Mouse (Mus musculus) limb, embryonic 14.5 days (tissue): ENCODE measurements at regions not wholly inside any gene's neighbourhood (a gene's known extent, or its start where the extent isn't known, plus 50 kb on each side); places are given as distances from the start of the nearest gene placed in this dataset.

Experiments used
- ATAC-seq: fragments of 200-750 bp; cut with Nextera tagmentation; 2 replicates; pipeline ENCODE4 v1.8.0; 2017; ENCODE audit warnings: low read depth, moderate number of reproducible peaks, moderate TSS enrichment; ENCODE audit not compliant: low FRiP score
- DNase-seq: peaks from one replicate; pipeline ENCODE4 v3.0.0-alpha.2; 2015; ENCODE audit warnings: low spot score
- H3K27ac ChIP-seq: fragments of 300-500 bp; sonication (generic); replicated peaks from 2 replicates; pipeline ENCODE4 v1.5.1; 2014; ENCODE audit warnings: low read depth, mild to moderate bottlenecking, low read length, moderate library complexity, mixed read lengths
- H3K27me3 ChIP-seq: fragments of 300-500 bp; sonication (generic); 2 replicates; pipeline ENCODE4 v1.6.1; 2014; ENCODE audit warnings: low read length, mixed read lengths; ENCODE audit not compliant: control insufficient read depth, insufficient read depth
- H3K36me3 ChIP-seq: fragments of 300-500 bp; sonication (generic); 2 replicates; pipeline ENCODE4 v1.6.1; 2014; ENCODE audit warnings: mild to moderate bottlenecking, low read length, moderate library complexity, mixed read lengths; ENCODE audit not compliant: control insufficient read depth, insufficient read depth
- H3K4me1 ChIP-seq: fragments of 300-500 bp; sonication (generic); 2 replicates; pipeline ENCODE4 v1.6.1; 2014; ENCODE audit warnings: antibody characterized with exemption, low read length, mixed read lengths; ENCODE audit not compliant: control insufficient read depth, insufficient read depth
- H3K4me2 ChIP-seq: fragments of 300-500 bp; sonication (generic); replicated peaks from 2 replicates; pipeline ENCODE4 v1.6.1; 2014; ENCODE audit warnings: low read depth, mild to moderate bottlenecking, low read length, moderate library complexity; ENCODE audit not compliant: severe bottlenecking
- H3K4me3 ChIP-seq: fragments of 300-500 bp; sonication (generic); replicated peaks from 2 replicates; pipeline ENCODE4 v1.5.1; 2014; ENCODE audit warnings: low read length
- H3K9ac ChIP-seq: fragments of 300-500 bp; sonication (generic); 2 replicates; pipeline ENCODE4 v1.6.1; 2014; ENCODE audit warnings: mild to moderate bottlenecking, low read depth, low read length, moderate library complexity; ENCODE audit not compliant: severe bottlenecking
- H3K9me3 ChIP-seq: fragments of 300-500 bp; sonication (generic); 2 replicates; pipeline ENCODE4 v1.6.1; 2016; ENCODE audit warnings: low read length; ENCODE audit not compliant: control insufficient read depth
- POLR2A ChIP-seq: fragments of 200-500 bp; IDR thresholded peaks from 2 replicates; pipeline ENCODE4 v1.8.0; 2012; ENCODE audit warnings: inconsistent platforms, mild to moderate bottlenecking, moderate library complexity, borderline replicate concordance; ENCODE audit not compliant: insufficient read depth, insufficient read length; ENCODE audit errors: extremely low read depth
- WGBS: fragments of 180-500 bp; shearing (Covaris S2); extraction: QIAGEN DNeasy Blood & Tissue Kit; methylation state at CpG from one replicate; pipeline ENCODE4 v1.1.7; 2014; 5-methylcytosine and 5-hydroxymethylcytosine counted together

DNA sequence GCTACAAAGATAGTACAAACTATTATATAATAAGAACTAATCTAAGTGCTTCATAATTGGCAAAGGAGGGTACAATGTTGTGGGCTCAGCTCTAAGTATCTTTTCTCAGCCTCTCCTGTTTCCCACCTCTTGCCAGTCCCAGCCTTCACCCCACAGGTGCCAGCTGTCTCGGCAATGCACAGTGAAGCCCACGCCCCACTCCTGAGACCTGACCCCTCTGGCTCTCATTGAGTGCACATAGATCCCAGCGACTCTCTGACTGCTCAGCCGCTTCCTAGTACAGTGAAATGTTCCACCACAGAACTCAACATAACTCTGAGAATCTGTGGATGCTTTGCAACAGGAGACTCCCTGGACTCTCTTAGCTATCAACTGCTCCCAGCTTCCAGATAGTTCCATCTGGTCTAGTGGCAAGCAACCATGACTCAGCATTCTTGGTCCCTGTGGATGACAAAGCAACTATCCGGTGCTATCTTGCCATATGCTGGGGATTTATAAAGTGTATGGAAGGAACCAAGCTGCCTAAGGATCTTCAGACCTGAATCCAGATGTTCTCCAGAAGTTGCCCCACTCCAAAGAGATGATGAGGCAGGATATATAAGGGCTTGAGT, 277.5 kb downstream of the Qk start:
- no peak overlapping the region for H3K4me2 ChIP-seq
- H3K36me3 ChIP-seq, result no peaks in the 10 kb centered on the region

DNA sequence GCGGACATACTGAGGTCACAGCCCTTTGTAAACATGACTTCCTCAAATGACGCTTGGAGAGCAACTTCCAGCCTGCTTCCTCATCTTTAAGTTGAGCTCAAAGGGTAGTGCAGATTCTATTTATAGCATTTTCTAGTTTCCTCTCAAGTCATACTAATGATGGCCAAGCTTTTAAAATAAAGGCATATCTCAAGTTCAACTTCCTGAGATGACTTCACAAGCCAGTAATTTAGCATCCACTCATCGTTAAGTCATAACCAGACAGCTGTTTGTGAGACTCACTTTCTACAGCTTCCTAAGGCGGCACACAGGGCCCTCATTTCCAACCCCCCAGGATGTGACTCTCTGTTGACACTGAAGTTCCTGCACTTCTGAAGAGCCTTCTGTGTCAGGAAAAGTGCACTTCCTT, 278.7 kb downstream of the Qk start:
- no peak overlapping the region for H3K4me2 ChIP-seq
- no peak for DNase-seq
- 50% methylated on average over 4 of the region's 4 CpGs for WGBS
- H3K9ac ChIP-seq, result no peak overlapping the region
- H3K4me3 ChIP-seq, result no peak overlapping the region
- no peaks in the 10 kb centered on the region for H3K9me3 ChIP-seq
- no peak for ATAC-seq
- H3K27ac ChIP-seq, result no peak overlapping the region
- TF ChIP-seq POLR2A, result no peak
- H3K27me3 ChIP-seq, result no peaks in the 10 kb centered on the region
- peaks cover 3% of the 10 kb centered on the region for H3K4me1 ChIP-seq
- no peaks in the 10 kb centered on the region for H3K36me3 ChIP-seq

More for the DNA sequence above, 277.5 kb downstream of the Qk start:
- Histone ChIP-seq H3K9ac (no peak overlapping the region), H3K9me3 (no peaks in the 10 kb centered on the region), H3K27me3 (no peaks in the 10 kb centered on the region), H3K27ac (no peak overlapping the region), H3K4me3 (no peak overlapping the region), H3K4me1 (peaks cover 3% of the 10 kb centered on the region)
- ATAC-seq (no peak), DNase-seq (peak; percentile 11)
- 84% methylated on average over 5 of the region's 5 CpGs for WGBS
- TF ChIP-seq POLR2A, result no peak

DNA sequence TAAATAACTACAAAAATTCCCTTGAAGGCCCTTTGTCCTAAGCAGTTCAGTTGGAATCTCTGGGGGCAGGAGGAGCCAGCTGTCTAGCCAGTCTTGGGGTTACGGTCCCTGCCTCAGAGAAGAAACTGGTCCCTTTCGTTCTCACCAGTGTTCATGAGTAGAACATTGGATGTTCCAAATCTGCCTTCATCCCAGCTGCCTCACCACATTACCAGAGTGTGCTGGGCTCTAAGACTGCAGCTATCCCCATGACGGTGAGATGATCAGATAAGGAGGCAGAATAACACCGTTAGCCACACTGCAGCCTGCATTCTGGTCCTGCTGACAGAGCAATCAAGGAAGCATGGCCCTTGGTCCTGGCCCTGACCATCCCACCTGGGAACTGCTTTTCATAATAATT, 279.3 kb downstream of the Qk start:
- no peaks in the 10 kb centered on the region for H3K27me3 ChIP-seq
- no peak overlapping the region for H3K4me2 ChIP-seq
- no peak for TF ChIP-seq POLR2A
- peaks cover 3% of the 10 kb centered on the region for H3K4me1 ChIP-seq
- no peak overlapping the region for H3K27ac ChIP-seq
- ATAC-seq (no peak), DNase-seq (no peak)
- H3K36me3 ChIP-seq, result no peaks in the 10 kb centered on the region
- no peaks in the 10 kb centered on the region for H3K9me3 ChIP-seq
- H3K4me3 ChIP-seq, result no peak overlapping the region
- no peak overlapping the region for H3K9ac ChIP-seq
- 67% methylated on average over 4 of the region's 4 CpGs for WGBS

GRCm38 (mm10) chr17:10037799-10038445, 281.7 kb downstream of the Qk start:
- H3K4me3 ChIP-seq, result no peak overlapping the region
- no peaks in the 10 kb centered on the region for H3K27me3 ChIP-seq
- H3K27ac ChIP-seq, result no peak overlapping the region
- TF ChIP-seq POLR2A, result no peak
- DNase-seq (peak; percentile 21), ATAC-seq (0 out of 2 replicates have a peak, but pooled peaks have one; percentile 44)
- H3K36me3 ChIP-seq, result no peaks in the 10 kb centered on the region
- H3K4me1 ChIP-seq, result peaks cover 3% of the 10 kb centered on the region
- no peaks in the 10 kb centered on the region for H3K9me3 ChIP-seq
- H3K4me2 ChIP-seq, result no peak overlapping the region
- no peak overlapping the region for H3K9ac ChIP-seq
- 45% methylated on average over 14 of the region's 14 CpGs for WGBS

DNA sequence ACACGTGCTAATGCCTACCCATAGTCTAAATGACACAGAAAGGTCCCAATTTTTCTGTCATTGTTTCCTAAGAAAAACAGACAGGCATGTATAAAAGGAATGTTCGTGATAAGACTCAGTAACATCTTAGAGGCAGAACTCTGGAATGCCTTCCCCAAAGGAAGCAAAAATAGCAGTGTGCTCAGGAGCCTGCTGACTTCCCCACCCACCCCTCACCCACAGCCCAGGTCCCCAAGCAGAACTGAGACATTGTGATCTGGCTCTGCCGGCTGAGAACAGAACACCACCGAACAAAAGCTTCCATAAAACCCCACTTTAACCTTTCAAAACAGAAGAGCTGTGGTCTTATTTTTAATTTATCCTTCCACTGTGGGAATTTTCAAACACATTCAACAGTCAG, 286.1 kb downstream of the Qk start:
- no peak for ATAC-seq
- H3K4me1 ChIP-seq, result no peaks in the 10 kb centered on the region
- no peaks in the 10 kb centered on the region for H3K36me3 ChIP-seq
- no peak overlapping the region for H3K4me3 ChIP-seq
- no peak for DNase-seq
- 50% methylated on average over 4 of the region's 4 CpGs for WGBS
- no peak overlapping the region for H3K27ac ChIP-seq
- no peaks in the 10 kb centered on the region for H3K27me3 ChIP-seq
- no peaks in the 10 kb centered on the region for H3K9me3 ChIP-seq
- no peak overlapping the region for H3K4me2 ChIP-seq
- TF ChIP-seq POLR2A, result no peak
- no peak overlapping the region for H3K9ac ChIP-seq
